Mouse (Mus musculus): Measurements from ENCODE around the gene Ak9. TPM values are rescaled to one million over a fixed set of nuclear protein-coding genes. Genes with fewer than 3 reads are reported as not detected.
A peak's percentile ranks its signal among the peaks of the same experiment; 100 is the strongest.

Gene Ak9
- total and polyA plus RNA-seq, 2 experiments from 2014 or later = 0.34 to 0.48 TPM

GRCm38 (mm10) chr10:41450137-41450670 lies 146.4 kb downstream of the Ak9 start, which contains the start of gene Zbtb24:
Gene Zbtb24, plus strand, starts transcription at chr10:41450383.
- no peaks in the 10 kb centered on the region for H3K9me3 ChIP-seq (ENCODE audit: low read length)
- H3K27ac ChIP-seq (ENCODE audit: low read depth, low read length) = peak within 1 kb of the TSS; percentile 62
- ATAC-seq (peak; percentile 97), DNase-seq (peak; percentile 96)
- peaks cover 17% of the 10 kb centered on the region; the same call in 1 of the 2 replicates for H3K36me3 ChIP-seq (ENCODE audit: insufficient read depth)
- no peak for TF ChIP-seq CTCF (IDR thresholded peaks at IDR 0.05; ENCODE audit: low read depth)
- H3K27me3 ChIP-seq (ENCODE audit: insufficient read depth, low read length) = no peaks in the 10 kb centered on the region
- peak within 1 kb of the TSS; percentile 80 for H3K9ac ChIP-seq
- under 1% methylated on average over 49 of the region's 49 CpGs for WGBS
- peaks cover 13% of the 10 kb centered on the region; the same call in 1 of the 2 replicates for H3K4me1 ChIP-seq (ENCODE audit: insufficient read depth)
- H3K4me3 ChIP-seq (ENCODE audit: low read depth, low read length) = peak within 1 kb of the TSS; percentile 86
- H3K4me2 ChIP-seq (ENCODE audit: low read depth) = peak within 1 kb of the TSS; percentile 52

GRCm38 (mm10) chr10:41450780-41451522 lies 147.2 kb downstream of the Ak9 start:
- ATAC-seq (no peak), DNase-seq (no peak)
- no peak for TF ChIP-seq CTCF (IDR thresholded peaks at IDR 0.05; ENCODE audit: low read depth)
- H3K9me3 ChIP-seq (ENCODE audit: low read length) = no peaks in the 10 kb centered on the region
- peak overlapping the region; percentile 80 for H3K9ac ChIP-seq
- peak overlapping the region; percentile 52 for H3K4me2 ChIP-seq (ENCODE audit: low read depth)
- peaks cover 21% of the 10 kb centered on the region for H3K36me3 ChIP-seq (ENCODE audit: insufficient read depth)
- peak overlapping the region; percentile 86 for H3K4me3 ChIP-seq (ENCODE audit: low read depth, low read length)
- peak overlapping the region; percentile 62 for H3K27ac ChIP-seq (ENCODE audit: low read depth, low read length)
- H3K27me3 ChIP-seq (ENCODE audit: insufficient read depth, low read length) = no peaks in the 10 kb centered on the region
- WGBS = 53% methylated on average over 18 of the region's 18 CpGs
- peaks cover 13% of the 10 kb centered on the region; the same call in 1 of the 2 replicates for H3K4me1 ChIP-seq (ENCODE audit: insufficient read depth)

DNA sequence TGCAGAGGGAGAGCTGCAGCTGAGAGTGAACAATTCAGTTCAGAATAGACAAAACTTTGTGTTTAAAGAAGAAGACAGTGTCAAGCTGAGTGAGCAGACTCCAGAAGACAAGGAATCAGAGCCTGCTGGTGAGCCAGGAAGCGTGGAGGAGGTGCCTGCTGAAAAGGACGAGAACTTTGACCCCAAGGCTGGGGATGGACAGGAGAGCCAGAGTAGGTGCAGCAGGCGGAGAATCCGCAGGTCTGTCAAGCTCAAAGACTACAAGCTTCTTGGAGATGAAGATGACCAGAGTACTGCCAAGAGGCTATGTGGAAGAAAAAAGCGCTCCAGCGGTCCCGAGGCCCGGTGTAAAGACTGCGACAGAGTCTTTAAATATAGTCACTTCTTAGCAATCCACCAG lies 147.9 kb downstream of the Ak9 start:
- Histone ChIP-seq H3K4me3 (ENCODE audit: low read depth, low read length) (no peak overlapping the region), H3K36me3 (ENCODE audit: insufficient read depth) (peaks cover 28% of the 10 kb centered on the region), H3K4me2 (ENCODE audit: low read depth) (no peak overlapping the region), H3K9me3 (ENCODE audit: low read length) (no peaks in the 10 kb centered on the region), H3K4me1 (ENCODE audit: insufficient read depth) (peaks cover 13% of the 10 kb centered on the region; the same call in 1 of the 2 replicates), H3K27ac (ENCODE audit: low read depth, low read length) (no peak overlapping the region), H3K9ac (no peak overlapping the region), H3K27me3 (ENCODE audit: insufficient read depth, low read length) (no peaks in the 10 kb centered on the region)
- DNase-seq (no peak), ATAC-seq (no peak)
- WGBS = 95% methylated on average over 9 of the region's 9 CpGs
- no peak for TF ChIP-seq CTCF (IDR thresholded peaks at IDR 0.05; ENCODE audit: low read depth)

GRCm38 (mm10) chr10:41452791-41453190 lies 149.0 kb downstream of the Ak9 start:
- TF ChIP-seq CTCF (IDR thresholded peaks at IDR 0.05; ENCODE audit: low read depth) = no peak
- H3K4me1 ChIP-seq (ENCODE audit: insufficient read depth) = peaks cover 13% of the 10 kb centered on the region; the same call in 1 of the 2 replicates
- WGBS = 92% methylated on average over 3 of the region's 3 CpGs
- no peaks in the 10 kb centered on the region for H3K9me3 ChIP-seq (ENCODE audit: low read length)
- H3K36me3 ChIP-seq (ENCODE audit: insufficient read depth) = peaks cover 30% of the 10 kb centered on the region
- no peak overlapping the region for H3K27ac ChIP-seq (ENCODE audit: low read depth, low read length)
- H3K4me3 ChIP-seq (ENCODE audit: low read depth, low read length) = no peak overlapping the region
- ATAC-seq (no peak), DNase-seq (no peak)
- H3K9ac ChIP-seq = no peak overlapping the region
- no peaks in the 10 kb centered on the region for H3K27me3 ChIP-seq (ENCODE audit: insufficient read depth, low read length)
- no peak overlapping the region for H3K4me2 ChIP-seq (ENCODE audit: low read depth)

GRCm38 (mm10) chr10:41459990-41460389 lies 156.2 kb downstream of the Ak9 start:
- DNase-seq (no peak), ATAC-seq (no peak)
- H3K27ac ChIP-seq (ENCODE audit: low read depth, low read length) = no peak overlapping the region
- no peak overlapping the region for H3K9ac ChIP-seq
- H3K9me3 ChIP-seq (ENCODE audit: low read length) = no peaks in the 10 kb centered on the region
- H3K4me1 ChIP-seq (ENCODE audit: insufficient read depth) = no peaks in the 10 kb centered on the region
- H3K27me3 ChIP-seq (ENCODE audit: insufficient read depth, low read length) = no peaks in the 10 kb centered on the region
- TF ChIP-seq CTCF (IDR thresholded peaks at IDR 0.05; ENCODE audit: low read depth) = no peak
- H3K4me2 ChIP-seq (ENCODE audit: low read depth) = no peak overlapping the region
- 89% methylated on average over 4 of the region's 4 CpGs for WGBS
- H3K4me3 ChIP-seq (ENCODE audit: low read depth, low read length) = no peak overlapping the region
- H3K36me3 ChIP-seq (ENCODE audit: insufficient read depth) = peaks cover 45% of the 10 kb centered on the region

DNA sequence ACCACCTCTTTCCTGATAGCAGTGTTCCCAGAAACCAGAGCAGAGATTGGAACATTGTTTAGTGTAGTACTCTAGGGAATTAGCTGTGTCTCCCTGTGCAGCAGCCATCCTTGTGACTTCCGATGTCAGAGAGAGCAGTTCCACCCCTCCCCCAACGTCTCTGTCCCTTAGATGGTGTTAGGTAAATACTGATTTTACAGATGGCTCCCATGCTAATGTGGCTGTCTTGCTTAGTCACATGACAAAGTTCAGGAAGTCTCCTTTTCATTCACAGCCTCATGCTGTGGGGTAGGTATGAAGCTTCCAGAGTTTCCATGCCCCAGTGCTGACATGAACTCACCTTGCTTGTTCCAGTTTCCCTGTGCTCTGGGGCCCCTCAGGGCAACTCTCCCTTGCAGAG lies 156.7 kb downstream of the Ak9 start:
- WGBS = 35% methylated on average over 2 of the region's 2 CpGs
- Histone ChIP-seq H3K36me3 (ENCODE audit: insufficient read depth) (peaks cover 41% of the 10 kb centered on the region), H3K9ac (no peak overlapping the region), H3K4me1 (ENCODE audit: insufficient read depth) (no peaks in the 10 kb centered on the region), H3K27me3 (ENCODE audit: insufficient read depth, low read length) (no peaks in the 10 kb centered on the region), H3K4me3 (ENCODE audit: low read depth, low read length) (no peak overlapping the region), H3K9me3 (ENCODE audit: low read length) (no peaks in the 10 kb centered on the region), H3K4me2 (ENCODE audit: low read depth) (no peak overlapping the region), H3K27ac (ENCODE audit: low read depth, low read length) (no peak overlapping the region)
- DNase-seq (no peak), ATAC-seq (no peak)
- no peak for TF ChIP-seq CTCF (IDR thresholded peaks at IDR 0.05; ENCODE audit: low read depth)

DNA sequence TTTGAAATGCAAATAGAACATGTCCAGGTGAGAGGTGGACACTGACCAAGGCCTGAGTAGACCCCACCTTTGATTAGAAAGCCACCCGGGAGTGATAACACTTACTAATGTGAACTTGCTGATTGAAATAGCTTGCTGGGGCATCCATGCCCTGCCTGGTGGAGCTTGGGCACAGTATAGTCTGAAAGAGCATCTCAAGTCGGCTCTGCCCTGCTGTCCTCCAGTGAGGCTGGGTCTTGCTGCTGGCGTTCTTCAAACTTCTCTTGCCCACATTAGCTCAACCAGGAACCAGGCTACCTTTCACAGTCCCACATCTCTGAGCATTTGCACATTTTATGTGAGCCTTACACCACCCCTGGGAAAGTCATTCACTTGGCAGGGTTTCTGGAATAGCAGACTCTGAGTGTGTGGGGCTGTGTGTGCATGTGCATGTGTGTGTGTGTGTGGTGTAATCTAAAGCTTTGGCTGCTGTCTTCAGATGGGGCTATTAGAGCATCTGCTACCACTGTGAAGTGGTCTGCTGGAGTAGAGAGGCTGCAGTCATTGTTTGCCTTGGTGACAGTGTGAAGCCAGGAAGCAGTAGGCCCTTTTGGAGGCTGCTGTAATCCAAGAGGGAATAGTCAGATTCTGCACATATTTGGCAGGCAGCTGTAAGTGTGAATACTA lies 157.4 kb downstream of the Ak9 start:
- Histone ChIP-seq H3K36me3 (ENCODE audit: insufficient read depth) (peaks cover 36% of the 10 kb centered on the region), H3K9ac (no peak overlapping the region), H3K9me3 (ENCODE audit: low read length) (no peaks in the 10 kb centered on the region), H3K27ac (ENCODE audit: low read depth, low read length) (no peak overlapping the region), H3K4me3 (ENCODE audit: low read depth, low read length) (no peak overlapping the region), H3K27me3 (ENCODE audit: insufficient read depth, low read length) (no peaks in the 10 kb centered on the region), H3K4me2 (ENCODE audit: low read depth) (no peak overlapping the region), H3K4me1 (ENCODE audit: insufficient read depth) (no peaks in the 10 kb centered on the region)
- TF ChIP-seq CTCF (IDR thresholded peaks at IDR 0.05; ENCODE audit: low read depth) = no peak
- no peak for DNase-seq
- WGBS = 85% methylated on average over 3 of the region's 3 CpGs
- ATAC-seq = peak; percentile 29; the same call in 1 of the 2 replicates

Measured in forebrain, postnatal 0 days (tissue).